Mouse (Mus musculus): ENCODE results near the gene Dst.

The Dst gene

GRCm38 (mm10) chr1:34100385-34100784, 192.4 kb downstream of the Dst start:
- DNase-seq (ENCODE audit: low spot score) = no peak

GRCm38 (mm10) chr1:34102604-34103003, 194.6 kb downstream of the Dst start:
- DNase-seq (ENCODE audit: low spot score) = no peak

- DNase-seq (ENCODE audit: low spot score) = no peak
Observed at GRCm38 (mm10) chr1:34103176-34103575, 195.2 kb downstream of the Dst start.

GRCm38 (mm10) chr1:34103713-34104172, 195.7 kb downstream of the Dst start:
- peak; percentile 41 for DNase-seq (ENCODE audit: low spot score)

- no peak for DNase-seq (ENCODE audit: low spot score)
Observed at GRCm38 (mm10) chr1:34104846-34105245, 196.8 kb downstream of the Dst start.

- no peak for DNase-seq (ENCODE audit: low spot score)
Observed at GRCm38 (mm10) chr1:34106606-34107005, 198.6 kb downstream of the Dst start.

- DNase-seq (ENCODE audit: low spot score) = no peak
Observed at GRCm38 (mm10) chr1:34107076-34107475, 199.1 kb downstream of the Dst start.

GRCm38 (mm10) chr1:34109599-34110210, 201.7 kb downstream of the Dst start:
- no peak for DNase-seq (ENCODE audit: low spot score)

- no peak for DNase-seq (ENCODE audit: low spot score)
Observed at GRCm38 (mm10) chr1:34110862-34111261, 202.8 kb downstream of the Dst start.

- DNase-seq (ENCODE audit: low spot score) = no peak
Observed at GRCm38 (mm10) chr1:34111954-34112353, 203.9 kb downstream of the Dst start.

GRCm38 (mm10) chr1:34116444-34116843, 208.4 kb downstream of the Dst start:
- no peak for DNase-seq (ENCODE audit: low spot score)

GRCm38 (mm10) chr1:34117056-34117455, 209.0 kb downstream of the Dst start:
- no peak for DNase-seq (ENCODE audit: low spot score)

- DNase-seq (ENCODE audit: low spot score) = peak; percentile 25
Observed at GRCm38 (mm10) chr1:34117709-34118108, 209.7 kb downstream of the Dst start.

- peak; percentile 61 for DNase-seq (ENCODE audit: low spot score)
Observed at GRCm38 (mm10) chr1:34120066-34120465, 212.0 kb downstream of the Dst start.

GRCm38 (mm10) chr1:34120602-34121001, 212.6 kb downstream of the Dst start:
- DNase-seq (ENCODE audit: low spot score) = no peak

GRCm38 (mm10) chr1:34121157-34122015, 213.4 kb downstream of the Dst start:
- DNase-seq (ENCODE audit: low spot score) = peak; percentile 77

- no peak for DNase-seq (ENCODE audit: low spot score)
Observed at GRCm38 (mm10) chr1:34122198-34122597, 214.2 kb downstream of the Dst start.

GRCm38 (mm10) chr1:34122905-34123304, 214.9 kb downstream of the Dst start:
- DNase-seq (ENCODE audit: low spot score) = no peak

GRCm38 (mm10) chr1:34123334-34123733, 215.3 kb downstream of the Dst start:
- no peak for DNase-seq (ENCODE audit: low spot score)

GRCm38 (mm10) chr1:34124376-34124775, 216.4 kb downstream of the Dst start:
- DNase-seq (ENCODE audit: low spot score) = no peak

- no peak for DNase-seq (ENCODE audit: low spot score)
Observed at GRCm38 (mm10) chr1:34125148-34125547, 217.1 kb downstream of the Dst start.

- DNase-seq (ENCODE audit: low spot score) = no peak
Observed at GRCm38 (mm10) chr1:34127714-34128474, 219.9 kb downstream of the Dst start.

- DNase-seq (ENCODE audit: low spot score) = no peak
Observed at GRCm38 (mm10) chr1:34128796-34129195, 220.8 kb downstream of the Dst start.

All from lung, postnatal 25 days (tissue).